Mouse (Mus musculus) spleen, postnatal 4 days (tissue): ENCODE measurements around the gene Traf3.
A peak's percentile ranks its signal among the peaks of the same experiment; 100 is the strongest.

ENCODE experiments used
- DNase-seq, 2 experiments: peaks; one replicate each; pipeline ENCODE4 v3.0.0; 2022; ENCODE audit warnings: low spot score in 2 of 2

Gene Traf3

GRCm38 (mm10) chr12:111153946-111154345, 12.2 kb upstream of the Traf3 start:
- no peak for DNase-seq

- no peak for DNase-seq
Measured at GRCm38 (mm10) chr12:111154641-111155040, 11.5 kb upstream of the Traf3 start.

DNA sequence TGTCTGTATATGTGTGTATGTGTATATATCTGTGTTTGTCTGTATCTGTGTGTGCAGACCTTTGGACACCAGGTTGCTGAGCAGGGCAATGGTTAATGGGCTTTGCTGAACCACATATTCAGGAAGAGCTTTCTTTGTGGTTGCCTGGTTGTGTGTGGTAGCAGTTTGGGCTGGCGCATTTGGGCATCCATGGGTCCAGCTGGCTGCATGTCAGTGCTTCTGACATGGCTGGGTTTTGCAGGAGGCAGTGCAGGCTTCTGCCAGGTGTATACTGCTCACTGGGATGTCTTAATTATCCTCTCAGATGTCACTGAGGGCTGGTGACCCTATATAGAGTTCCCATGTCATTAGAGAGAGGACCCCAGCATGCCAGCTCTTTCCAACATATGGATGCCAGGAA, 10.4 kb upstream of the Traf3 start:
- no peak for DNase-seq

DNA sequence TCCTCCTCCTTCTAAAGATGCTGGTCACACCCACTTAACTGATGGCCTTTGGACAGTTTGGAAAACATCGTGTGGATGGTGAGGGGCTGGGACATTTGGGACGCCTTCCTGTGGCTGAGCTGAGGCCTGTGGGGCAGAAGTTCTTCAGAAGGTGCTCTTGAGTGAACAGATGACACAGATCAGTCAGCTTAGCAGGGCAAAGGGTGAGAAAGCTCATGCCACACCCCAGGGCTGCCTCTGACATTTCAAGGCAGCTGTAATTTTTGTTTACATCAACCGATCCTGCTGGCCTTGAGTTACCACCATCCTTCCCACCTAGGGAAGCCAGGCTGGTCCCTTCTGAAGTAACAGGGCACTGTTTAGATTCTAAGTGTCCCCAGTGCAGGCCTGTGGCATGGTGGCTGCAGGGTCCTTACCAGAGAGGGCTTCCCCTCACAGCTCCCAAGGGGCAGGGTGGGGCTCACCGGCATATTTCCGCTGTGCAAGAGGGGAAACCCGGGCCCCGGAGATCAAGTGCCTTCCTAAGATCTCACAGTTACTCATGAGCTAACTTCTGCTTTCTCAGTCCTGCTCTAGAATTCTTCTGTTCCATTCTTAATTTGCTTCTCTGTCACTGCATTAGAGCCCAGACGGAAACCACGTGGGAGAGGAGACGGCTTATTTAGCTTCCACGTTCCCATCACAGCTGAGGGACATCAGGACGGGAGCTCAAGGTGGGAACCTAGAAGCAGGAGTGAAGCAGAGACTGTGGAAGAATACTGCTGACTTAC, 6.3 kb upstream of the Traf3 start:
- DNase-seq = peak; percentile 84 to 90

DNA sequence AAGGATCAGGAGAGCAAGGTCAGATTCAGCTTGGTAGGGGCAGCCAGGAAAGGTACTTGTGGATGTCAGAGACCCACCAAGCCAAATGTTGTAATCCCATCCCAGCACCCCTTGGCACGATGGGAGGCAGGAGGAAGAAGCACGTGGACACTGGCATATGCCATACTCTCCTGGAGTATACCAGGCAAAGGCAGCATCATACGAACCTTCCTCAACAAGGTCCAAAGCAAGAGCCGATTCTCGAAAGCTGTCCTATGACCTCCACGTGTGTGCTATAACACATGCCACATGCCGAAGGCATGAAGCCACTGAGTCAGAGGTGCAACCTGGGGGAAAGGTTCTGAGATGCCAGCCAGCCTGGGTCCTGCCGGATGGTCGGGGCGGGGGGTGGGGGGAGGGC, 5.3 kb upstream of the Traf3 start:
- no peak for DNase-seq

DNA sequence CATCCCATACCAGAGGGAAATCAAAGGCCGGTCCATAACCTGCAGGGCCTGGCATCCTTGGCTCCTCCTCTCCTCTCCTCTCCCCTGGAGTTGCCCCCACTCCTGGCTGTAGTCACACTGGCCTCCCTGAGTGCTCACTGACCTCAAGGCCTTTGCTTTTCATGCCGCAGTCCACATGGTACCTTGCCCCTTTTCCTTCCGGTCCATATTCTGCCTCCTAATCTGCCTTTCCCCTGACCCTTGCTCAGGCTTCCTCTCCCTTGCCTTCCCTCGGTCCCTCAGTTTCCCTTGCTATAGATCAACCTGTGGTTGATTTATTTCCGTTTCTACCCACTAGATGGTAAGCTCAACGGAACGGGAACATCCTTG, 4.2 kb upstream of the Traf3 start:
- no peak for DNase-seq

DNA sequence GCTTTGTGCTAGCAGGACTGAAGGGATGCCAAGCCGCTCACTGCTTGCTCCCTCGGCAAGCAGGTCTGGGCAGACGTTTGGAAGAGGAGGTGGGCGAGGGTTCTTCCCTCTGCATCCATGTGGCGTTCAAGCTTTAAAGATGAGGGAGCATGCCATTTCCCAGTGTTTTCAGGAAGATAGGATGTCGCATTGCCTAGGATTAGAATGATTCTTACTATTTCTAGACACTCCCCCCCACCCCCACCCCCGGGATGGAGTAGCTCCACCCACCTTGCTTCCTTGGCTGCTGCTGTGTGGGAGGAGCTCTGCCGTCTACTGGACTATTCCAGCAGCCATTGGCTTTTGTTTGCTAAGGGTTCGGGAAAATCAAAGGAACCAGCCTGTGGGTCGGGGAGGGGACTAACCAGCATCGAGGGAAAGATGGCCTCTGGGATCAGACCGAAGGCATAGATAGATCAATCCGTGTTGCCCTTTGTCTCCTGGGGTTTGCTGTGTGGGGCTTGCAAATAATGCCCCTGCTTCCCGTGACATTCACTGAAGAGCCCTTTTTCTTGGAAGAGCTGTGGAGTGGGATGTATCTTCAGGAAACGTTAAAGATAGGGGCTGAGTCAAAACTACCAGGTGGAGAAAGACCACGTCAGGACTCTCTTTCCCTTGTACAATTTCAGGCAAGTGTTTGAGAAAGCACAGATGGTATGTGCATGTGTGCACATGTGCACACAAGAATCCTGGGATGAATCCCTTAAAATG, 3.7 kb upstream of the Traf3 start:
- no peak for DNase-seq

DNA sequence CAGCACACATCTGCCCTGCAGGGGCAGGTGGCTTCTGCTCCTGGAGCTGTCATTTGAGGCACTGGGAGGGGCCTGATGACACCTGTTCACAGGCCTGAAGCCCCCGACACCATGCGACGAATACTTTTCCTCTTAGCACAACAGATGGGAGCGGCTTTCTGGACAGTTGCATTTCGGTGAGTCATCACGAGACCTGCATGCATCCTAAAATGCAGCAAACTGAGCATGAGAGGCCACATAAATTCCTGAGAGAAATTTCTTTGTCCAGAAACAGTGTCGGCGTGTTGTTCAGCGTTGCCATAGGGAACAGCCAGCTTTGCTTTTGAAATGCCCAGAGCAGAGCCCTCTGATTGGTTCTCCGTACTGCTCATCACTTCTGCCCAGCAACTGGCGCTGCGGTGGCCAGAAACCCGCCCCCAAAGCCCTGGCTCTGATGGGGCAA, 1.8 kb upstream of the Traf3 start:
- peak; percentile 78 to 84 for DNase-seq

- DNase-seq = peak; percentile 56 to 78
Measured at GRCm38 (mm10) chr12:111165146-111165812, 891 bp upstream of the Traf3 start.

DNA sequence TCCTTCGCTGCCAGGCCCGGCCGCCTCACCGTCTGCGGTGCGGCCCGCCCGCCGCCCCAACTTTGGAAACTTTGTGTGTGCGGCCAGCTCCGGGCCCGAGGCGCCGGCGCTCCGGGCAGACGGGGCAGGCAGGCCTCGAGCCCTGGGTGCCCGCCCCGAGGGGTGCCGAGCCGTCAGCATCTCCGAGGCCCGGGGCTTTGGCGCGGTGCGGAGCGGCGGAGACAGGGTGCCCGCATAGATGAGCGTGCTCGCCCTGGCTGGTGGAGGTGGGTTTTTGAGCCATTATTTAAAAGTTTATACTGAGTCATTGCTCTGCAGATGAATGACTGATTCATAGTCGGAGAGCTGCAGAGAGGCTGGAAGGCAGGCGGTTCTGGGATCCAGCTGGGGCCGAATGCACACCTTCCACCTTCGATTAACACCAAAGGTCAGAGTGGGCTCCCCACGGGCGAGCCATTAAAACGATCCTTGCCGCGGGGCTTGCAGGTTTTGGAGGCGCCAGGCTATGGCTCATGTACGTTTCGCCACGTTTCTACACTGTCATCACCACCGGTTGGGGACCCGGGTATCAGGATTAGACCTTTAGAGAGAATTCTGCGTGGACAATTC, 615 bp downstream of the Traf3 start:
- peak in 1 of 2 experiments; percentile 73 for DNase-seq

GRCm38 (mm10) chr12:111168891-111169290, 2.7 kb downstream of the Traf3 start:
- DNase-seq = no peak

- no peak for DNase-seq
Measured at GRCm38 (mm10) chr12:111178772-111179171, 12.6 kb downstream of the Traf3 start.

DNA sequence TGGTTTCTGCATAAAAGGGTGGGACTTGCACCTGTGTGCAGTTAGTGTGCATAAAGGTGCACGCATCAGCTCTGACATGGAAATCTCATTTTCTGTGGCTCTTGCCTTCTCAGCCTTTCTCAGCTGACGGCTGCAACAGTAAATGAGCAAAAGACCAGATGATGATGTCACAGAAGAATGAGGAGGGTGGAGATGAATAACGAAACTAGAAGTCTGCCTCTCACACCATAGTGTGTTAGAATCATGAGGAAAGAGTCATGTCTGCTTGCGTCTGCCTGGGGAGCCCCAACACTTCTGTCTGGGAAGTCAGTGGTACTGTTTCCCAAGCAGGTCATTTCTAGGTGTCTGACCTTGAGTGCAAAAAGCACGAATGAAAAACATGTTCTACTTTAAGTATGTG, 15.7 kb downstream of the Traf3 start:
- no peak for DNase-seq

- DNase-seq = no peak
Measured at GRCm38 (mm10) chr12:111182378-111182777, 16.2 kb downstream of the Traf3 start.

DNA sequence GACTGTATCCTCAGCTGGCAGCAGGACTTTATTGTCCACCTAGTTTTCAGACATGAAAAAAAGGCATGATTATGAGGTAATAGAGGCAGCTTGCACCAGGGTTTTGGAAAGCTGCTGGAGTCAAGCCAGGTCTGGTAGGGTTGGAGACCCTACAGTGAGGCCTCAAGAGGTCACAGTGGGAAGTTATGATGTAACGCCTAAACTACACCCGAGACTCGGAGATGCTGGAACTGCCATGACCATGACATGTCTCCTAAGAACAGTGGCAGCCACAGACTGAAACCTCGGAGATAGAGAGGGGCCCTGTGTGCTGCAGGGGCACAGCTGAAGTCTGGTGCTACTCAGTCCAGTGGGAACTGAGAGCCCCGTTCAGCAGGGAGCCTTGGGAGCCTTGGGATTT, 18.3 kb downstream of the Traf3 start, which contains the start of gene 4930595D18Rik:
TSS of gene 4930595D18Rik (minus strand) at position 16 of the 400 bp plus-strand sequence.
- no peak for DNase-seq

GRCm38 (mm10) chr12:111186986-111187385, 20.8 kb downstream of the Traf3 start:
- no peak for DNase-seq

GRCm38 (mm10) chr12:111188295-111188694, 22.1 kb downstream of the Traf3 start:
- no peak for DNase-seq

DNA sequence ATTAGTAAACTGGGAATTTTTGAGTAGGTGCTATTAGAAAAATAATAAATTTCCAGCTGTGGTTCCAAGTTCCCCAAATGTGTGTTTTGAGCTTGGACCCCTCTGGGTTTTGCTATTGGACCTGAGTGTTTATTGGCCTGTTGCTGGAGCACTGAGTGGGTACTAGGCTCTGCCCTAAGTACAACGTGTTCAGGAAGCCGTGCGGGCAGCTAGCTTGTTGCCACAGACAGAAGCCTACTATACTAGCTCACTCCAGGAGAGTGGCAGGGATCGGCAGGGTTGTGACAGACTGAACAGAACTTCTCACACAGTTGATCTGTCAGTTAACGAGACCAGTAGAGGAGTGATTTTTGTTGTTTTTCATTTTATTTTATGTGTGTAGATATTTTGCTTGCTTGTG, 24.2 kb downstream of the Traf3 start:
- no peak for DNase-seq

DNA sequence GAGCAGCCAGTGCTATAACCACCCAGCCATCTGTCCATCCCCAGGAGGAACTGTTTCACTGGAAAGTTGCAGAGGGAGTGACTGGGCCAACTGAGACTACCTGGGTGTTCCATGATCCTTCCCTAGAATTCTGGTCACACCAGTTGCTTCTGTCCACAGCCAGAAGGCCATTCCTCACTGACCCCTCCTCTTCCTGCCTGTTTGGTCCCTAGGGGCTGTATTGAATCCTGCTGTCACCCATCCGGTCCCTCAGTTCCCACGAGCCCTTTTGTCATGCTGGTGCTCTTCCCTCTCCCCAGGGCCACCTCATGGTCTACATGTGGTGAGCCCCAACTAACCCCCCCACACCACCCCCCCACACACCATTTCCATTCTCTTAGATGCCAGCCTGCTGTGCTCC, 24.7 kb downstream of the Traf3 start:
- no peak for DNase-seq

- DNase-seq = no peak
Measured at GRCm38 (mm10) chr12:111192777-111193176, 26.6 kb downstream of the Traf3 start.

DNA sequence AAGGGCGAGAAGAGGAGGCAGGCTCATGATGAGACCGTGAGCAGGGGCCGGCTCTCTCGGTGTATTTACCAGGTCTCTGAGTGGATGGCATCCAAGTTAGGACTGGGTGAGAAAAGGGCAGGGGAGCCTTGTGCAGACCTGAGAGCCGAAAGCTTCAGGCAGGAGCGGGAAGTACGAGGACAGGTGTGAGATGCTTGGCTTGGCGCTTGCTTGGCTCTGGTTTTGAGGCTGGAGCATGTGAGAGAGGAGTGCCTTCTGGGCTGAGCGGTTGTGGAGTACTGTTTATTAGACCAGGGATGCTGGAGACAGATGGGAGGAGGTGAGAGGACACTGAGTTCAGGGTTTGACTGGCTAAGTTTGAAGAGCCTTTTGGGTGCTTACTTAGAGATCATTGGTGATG, 27.2 kb downstream of the Traf3 start:
- no peak for DNase-seq

- no peak for DNase-seq
Measured at GRCm38 (mm10) chr12:111196548-111196947, 30.4 kb downstream of the Traf3 start.
